Comparison of ENCODE assay signal across 9 mouse cellular contexts in genomic region chr12:99467256-99467883, GRCm38 (mm10).
DNase-seq lines count a peak whose midpoint lies in the region; ATAC-seq and TF ChIP-seq lines count a peak whose summit lies in the region.
"Had no signal": no experiment of that assay in that cellular context is flagged by ENCODE, and none has a peak within 500 bp of the region (broad histone marks: within the 10 kb centered on the region; RNA-seq: fewer than 3 reads in every experiment).

No protein-coding gene starts in this region.

- no peak for DNase-seq in heart, postnatal 25 days (ENCODE audit: low spot score)
- peak; percentile 63 for DNase-seq in forebrain, postnatal 0 days
- DNase-seq in testis, postnatal 14 days (ENCODE audit: low spot score), result no peak
- no peak for DNase-seq in layer of hippocampus, adult 11-12 months (ENCODE audit: low spot score)
- DNase-seq in adrenal gland, postnatal 25 days, result no peak

- intact Hi-C loops in heart, postnatal 25 days (cut with DNase I), result no loop called here

- H3K36me3 ChIP-seq in heart, embryonic 16.5 days (ENCODE audit: control insufficient read depth, insufficient read depth), result no peaks in the 10 kb centered on the region
- no peaks in the 10 kb centered on the region for H3K36me3 ChIP-seq in forebrain, postnatal 0 days (ENCODE audit: insufficient read depth)
- H3K36me3 ChIP-seq in midbrain, embryonic 12.5 days, result no peaks in the 10 kb centered on the region
- H3K36me3 ChIP-seq: neural tube, embryonic 12.5 days had no signal

- WGBS in heart, embryonic 16.5 days, result 82% methylated on average over 12 of the region's 12 CpGs
- 52% methylated on average over 12 of the region's 12 CpGs for WGBS in forebrain, postnatal 0 days
- WGBS in midbrain, embryonic 12.5 days, result 75% methylated on average over 12 of the region's 12 CpGs

- H3K4me1 ChIP-seq in heart, embryonic 16.5 days (ENCODE audit: control insufficient read depth, insufficient read depth, low read length), result no peaks in the 10 kb centered on the region
- peaks cover 6% of the 10 kb centered on the region for H3K4me1 ChIP-seq in brown adipose tissue, adult 24 weeks (ENCODE audit: control insufficient read depth, insufficient read depth, insufficient read length, low read length)
- peaks cover 28% of the 10 kb centered on the region for H3K4me1 ChIP-seq in forebrain, postnatal 0 days (ENCODE audit: insufficient read depth)
- H3K4me1 ChIP-seq in midbrain, embryonic 12.5 days, result peaks cover 30% of the 10 kb centered on the region

- H3K9me3 ChIP-seq in heart, embryonic 16.5 days (replicated peaks; ENCODE audit: control insufficient read depth, low read length), result no peaks in the 10 kb centered on the region
- H3K9me3 ChIP-seq in forebrain, postnatal 0 days (ENCODE audit: low read length), result no peaks in the 10 kb centered on the region
- no peaks in the 10 kb centered on the region for H3K9me3 ChIP-seq in midbrain, embryonic 12.5 days
- H3K9me3 ChIP-seq: neural tube, embryonic 12.5 days had no signal

- peak overlapping the region; percentile 22; the same call in 1 of the 2 replicates for H3K4me2 ChIP-seq in heart, embryonic 16.5 days (ENCODE audit: low read depth, low read length)
- 0 out of 2 replicates have a peak overlapping the region, but pooled peaks have one; percentile 1 for H3K4me2 ChIP-seq in forebrain, postnatal 0 days (ENCODE audit: low read depth)
- no peak overlapping the region for H3K4me2 ChIP-seq in midbrain, embryonic 12.5 days (replicated peaks)
- H3K4me2 ChIP-seq: neural tube, embryonic 12.5 days had no signal

- ATAC-seq in heart, embryonic 16.5 days (replicated peaks; ENCODE audit: extremely low read depth, insufficient read depth, low FRiP score), result no peak
- ATAC-seq in forebrain, postnatal 0 days, result peak; percentile 26
- ATAC-seq in midbrain, embryonic 12.5 days (ENCODE audit: low FRiP score, low read depth), result peak; percentile 17; the same call in 1 of the 2 replicates

- no peak overlapping the region for H3K9ac ChIP-seq in heart, embryonic 16.5 days (ENCODE audit: low read length)
- no peak overlapping the region for H3K9ac ChIP-seq in forebrain, postnatal 0 days
- H3K9ac ChIP-seq in midbrain, embryonic 12.5 days (replicated peaks), result no peak overlapping the region
- H3K9ac ChIP-seq: neural tube, embryonic 12.5 days had no signal

- no peak overlapping the region for H3K4me3 ChIP-seq in heart, embryonic 16.5 days (ENCODE audit: low read length)
- H3K4me3 ChIP-seq in brown adipose tissue, adult 24 weeks (ENCODE audit: insufficient read depth, low read depth, low read length), result peak overlapping the region; percentile 51; the same call in 1 of the 2 replicates
- H3K4me3 ChIP-seq in forebrain, postnatal 0 days (ENCODE audit: low read depth, low read length), result no peak overlapping the region
- no peak overlapping the region for H3K4me3 ChIP-seq in midbrain, embryonic 12.5 days
- H3K4me3 ChIP-seq: neural tube, embryonic 12.5 days had no signal

- no peaks in the 10 kb centered on the region for H3K27me3 ChIP-seq in heart, embryonic 16.5 days (ENCODE audit: control insufficient read depth, insufficient read depth, low read length)
- H3K27me3 ChIP-seq in forebrain, postnatal 0 days (ENCODE audit: insufficient read depth, low read length), result no peaks in the 10 kb centered on the region
- no peaks in the 10 kb centered on the region for H3K27me3 ChIP-seq in midbrain, embryonic 12.5 days
- H3K27me3 ChIP-seq: neural tube, embryonic 12.5 days had no signal

- TF ChIP-seq CTCF in forebrain, postnatal 0 days (IDR thresholded peaks at IDR 0.05; ENCODE audit: low read depth), result no peak

- H3K27ac ChIP-seq in heart, embryonic 16.5 days (ENCODE audit: low read length), result no peak overlapping the region
- no peak overlapping the region for H3K27ac ChIP-seq in brown adipose tissue, adult 24 weeks (replicated peaks; ENCODE audit: low read depth, low read length)
- H3K27ac ChIP-seq in forebrain, postnatal 0 days (ENCODE audit: low read depth, low read length), result peak overlapping the region; percentile 60; the same call in 1 of the 2 replicates
- H3K27ac ChIP-seq in midbrain, embryonic 12.5 days (replicated peaks), result peak overlapping the region; percentile 56
- H3K27ac ChIP-seq: neural tube, embryonic 12.5 days had no signal

Comparison
In these comparisons a context has a peak if more than half of its experiments do, and no peak if none do; other contexts are left out.
1. H3K27ac ChIP-seq: peak in forebrain, postnatal 0 days (single experiment) and midbrain, embryonic 12.5 days (single experiment); none in heart, embryonic 16.5 days (single experiment) and brown adipose tissue, adult 24 weeks (single experiment).